Mouse (Mus musculus): ENCODE measurements around the gene Tmem198.

Gene Tmem198

DNA sequence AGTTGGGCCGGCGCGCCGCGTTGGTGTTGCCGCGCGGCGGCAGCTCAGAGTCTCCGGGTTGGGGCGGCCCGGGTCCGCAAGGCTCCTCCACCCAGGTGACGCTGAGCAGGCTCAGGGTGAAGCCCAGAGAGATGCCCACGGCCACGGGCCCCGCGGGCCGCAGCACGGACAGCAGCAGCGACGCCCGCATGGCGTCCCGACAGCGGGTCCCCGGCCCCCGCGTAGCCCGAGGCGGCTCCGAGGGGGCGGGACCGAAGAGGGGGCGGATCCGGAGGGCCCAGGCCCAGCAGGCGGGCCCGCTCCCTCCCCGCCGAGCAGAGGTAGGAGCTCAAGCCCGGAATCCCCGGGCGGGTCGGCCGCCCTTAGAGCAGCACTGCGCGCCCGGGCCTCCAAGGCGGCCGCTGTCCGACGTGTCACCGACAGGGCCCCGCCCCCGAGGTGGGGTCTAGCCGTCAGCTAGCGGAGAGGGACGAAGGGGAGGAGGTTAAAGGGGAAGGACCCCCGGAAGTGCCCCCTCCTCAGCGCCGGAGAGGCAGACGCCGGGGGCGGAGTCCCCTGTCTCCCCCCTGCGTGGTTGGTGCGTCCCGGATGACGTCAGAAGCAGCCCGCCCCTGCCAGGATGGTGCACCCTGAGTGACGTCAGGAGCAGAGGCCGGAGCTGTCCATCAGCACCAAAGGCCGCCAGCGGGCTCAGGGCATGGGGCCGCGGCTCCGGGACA, at the start of gene Tmem198, which contains the start of gene Chpf:
Gene Tmem198, plus strand, starts transcription at position 617 of the 719 bp plus-strand sequence.
Gene Chpf, minus strand, starts transcription at position 392 of the 719 bp plus-strand sequence.
- peak; percentile 97 for DNase-seq

DNA sequence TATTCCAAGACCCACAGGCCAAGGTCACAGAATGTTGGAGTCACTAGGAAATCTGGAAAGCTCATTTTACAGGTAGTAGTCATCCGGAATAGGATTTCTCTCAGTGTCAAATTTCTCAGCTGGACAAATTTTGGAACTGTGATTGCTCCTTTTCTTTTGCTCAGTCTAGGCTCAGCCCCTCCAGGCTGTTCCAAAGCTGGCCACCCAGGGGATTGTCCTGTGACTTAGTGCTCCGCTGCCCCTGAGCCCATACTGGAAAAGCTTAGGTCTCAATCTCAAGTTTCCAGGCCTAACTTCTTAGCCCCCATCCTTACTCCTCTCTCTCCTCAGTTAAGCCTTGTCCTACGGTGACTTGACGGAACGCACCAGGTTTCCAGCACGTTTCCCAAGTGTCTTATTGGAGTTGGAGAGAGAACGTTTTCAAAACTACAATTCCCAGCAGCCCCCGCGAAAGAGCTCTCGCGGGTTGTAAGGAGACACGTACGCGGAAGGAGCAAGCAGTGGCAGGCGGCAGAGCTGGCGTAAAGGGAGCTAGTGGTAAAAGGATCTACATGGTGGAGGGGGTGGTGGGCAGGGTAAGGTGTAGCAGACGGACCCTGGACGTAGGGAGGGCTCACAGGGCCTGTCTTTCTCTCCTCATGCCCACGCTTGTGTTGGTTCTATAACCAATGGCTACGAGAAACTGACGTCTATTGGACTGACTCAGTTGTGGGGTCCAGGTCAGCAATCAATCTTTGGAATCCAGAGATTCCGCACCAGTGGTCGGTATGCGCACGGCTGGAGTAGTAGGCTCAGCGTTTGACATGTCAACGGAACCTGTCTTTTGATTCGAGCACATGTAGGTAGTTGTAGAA, 43.6 kb upstream of the Tmem198 start, which contains the start of gene Gmppa:
Gene Gmppa, plus strand, starts transcription at position 456 of the 854 bp plus-strand sequence.
- DNase-seq: peak; percentile 66 to 72

- no peak for DNase-seq
Measured at GRCm38 (mm10) chr1:75438782-75439181, 40.5 kb upstream of the Tmem198 start.

DNA sequence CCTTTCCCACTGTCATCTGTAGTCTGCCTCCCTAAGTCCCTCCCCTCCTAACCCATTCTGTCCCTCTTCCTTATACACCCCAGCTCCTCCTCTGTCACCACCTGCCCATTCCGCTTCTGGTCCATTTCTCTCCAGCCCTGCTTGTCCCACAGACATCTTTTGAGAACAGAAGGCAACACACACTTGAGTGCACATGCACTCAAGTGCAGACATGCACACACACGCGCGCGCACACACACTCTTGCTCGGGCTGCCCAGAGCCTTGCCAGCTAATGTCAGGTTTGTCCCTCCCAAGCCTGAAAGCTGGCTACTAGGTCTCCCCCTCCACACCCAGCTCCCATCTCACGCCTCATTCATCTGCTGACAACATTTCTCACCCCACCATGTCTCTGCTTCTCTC, 38.7 kb upstream of the Tmem198 start:
- DNase-seq: no peak

GRCm38 (mm10) chr1:75441471-75441996, 37.8 kb upstream of the Tmem198 start:
- no peak for DNase-seq

- no peak for DNase-seq
Measured at GRCm38 (mm10) chr1:75442171-75442570, 37.2 kb upstream of the Tmem198 start.

GRCm38 (mm10) chr1:75442811-75443210, 36.5 kb upstream of the Tmem198 start:
- no peak for DNase-seq

GRCm38 (mm10) chr1:75443247-75444024, 35.9 kb upstream of the Tmem198 start:
- no peak for DNase-seq

DNA sequence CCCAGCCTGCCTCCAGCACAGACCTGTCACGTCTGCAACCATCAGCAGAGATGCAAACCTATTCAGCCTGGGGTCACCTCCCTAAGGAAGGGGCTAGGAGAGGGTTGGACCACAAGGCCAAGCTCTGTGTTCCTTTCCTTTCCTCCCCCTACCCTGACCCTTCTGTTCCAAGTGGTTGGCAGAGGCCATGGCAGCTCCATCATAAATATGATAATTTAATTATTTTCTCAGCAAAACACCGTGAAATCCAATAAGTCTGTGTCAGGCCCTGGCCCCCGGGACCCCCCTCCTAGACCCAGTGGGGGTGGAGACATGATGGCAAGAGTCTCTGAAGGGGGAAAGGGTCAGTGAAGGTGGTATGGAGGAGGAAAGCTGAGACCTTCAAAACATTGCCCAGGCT, 35.1 kb upstream of the Tmem198 start:
- no peak for DNase-seq

DNA sequence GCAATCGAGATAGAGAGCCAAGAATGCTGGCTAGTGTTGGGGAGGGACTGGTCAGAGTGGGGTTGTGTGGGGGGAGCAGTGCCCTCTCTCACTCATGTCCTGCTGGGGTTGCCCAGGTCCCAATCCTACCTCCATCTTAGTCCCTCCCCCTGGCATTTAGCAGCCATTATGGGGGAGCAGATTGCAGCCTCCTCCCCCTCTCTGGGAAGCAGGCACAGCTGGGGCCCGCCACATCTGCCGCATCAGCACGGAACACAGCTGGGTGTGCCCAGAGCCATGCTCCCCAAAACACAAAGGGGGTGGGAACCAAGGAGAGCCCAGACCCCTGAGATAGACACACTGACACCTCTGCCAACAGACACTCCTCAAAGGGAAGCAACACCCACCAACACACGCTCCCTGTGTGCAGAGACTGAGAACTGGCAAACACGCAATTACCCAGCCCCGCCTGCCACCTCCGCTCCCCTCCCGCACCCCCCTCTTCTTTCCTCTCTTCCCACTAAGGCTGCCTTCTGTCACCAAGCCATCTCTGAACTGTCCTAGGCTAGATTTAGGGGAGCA, 34.1 kb upstream of the Tmem198 start:
- no peak for DNase-seq

- DNase-seq: peak; percentile 50 to 52
Measured at GRCm38 (mm10) chr1:75445751-75446611, 33.4 kb upstream of the Tmem198 start.

DNA sequence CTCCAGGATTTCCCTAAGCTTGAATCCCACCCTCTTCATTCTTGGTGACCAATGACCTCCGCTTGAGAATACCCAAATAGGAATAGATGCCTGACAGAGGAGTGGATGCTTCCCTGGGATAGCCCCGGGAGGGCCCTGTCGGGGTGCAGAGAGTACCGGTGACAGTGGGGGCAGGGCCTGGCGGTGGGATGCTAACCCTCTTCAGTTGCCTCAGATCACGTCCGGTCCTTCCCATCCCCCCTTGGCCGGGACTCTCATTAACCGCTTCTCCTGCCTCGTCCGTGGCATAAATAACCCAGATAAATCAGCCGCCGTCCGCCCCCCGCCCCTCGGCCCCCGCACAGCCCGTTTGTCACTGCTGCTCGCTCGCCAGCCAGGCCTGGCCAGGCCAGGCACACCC, 32.7 kb upstream of the Tmem198 start:
- DNase-seq: no peak

GRCm38 (mm10) chr1:75447265-75448051, 31.9 kb upstream of the Tmem198 start:
- DNase-seq: no peak

- DNase-seq: no peak
Measured at GRCm38 (mm10) chr1:75448052-75448431, 31.3 kb upstream of the Tmem198 start.

GRCm38 (mm10) chr1:75448937-75449336, 30.4 kb upstream of the Tmem198 start:
- no peak for DNase-seq

DNA sequence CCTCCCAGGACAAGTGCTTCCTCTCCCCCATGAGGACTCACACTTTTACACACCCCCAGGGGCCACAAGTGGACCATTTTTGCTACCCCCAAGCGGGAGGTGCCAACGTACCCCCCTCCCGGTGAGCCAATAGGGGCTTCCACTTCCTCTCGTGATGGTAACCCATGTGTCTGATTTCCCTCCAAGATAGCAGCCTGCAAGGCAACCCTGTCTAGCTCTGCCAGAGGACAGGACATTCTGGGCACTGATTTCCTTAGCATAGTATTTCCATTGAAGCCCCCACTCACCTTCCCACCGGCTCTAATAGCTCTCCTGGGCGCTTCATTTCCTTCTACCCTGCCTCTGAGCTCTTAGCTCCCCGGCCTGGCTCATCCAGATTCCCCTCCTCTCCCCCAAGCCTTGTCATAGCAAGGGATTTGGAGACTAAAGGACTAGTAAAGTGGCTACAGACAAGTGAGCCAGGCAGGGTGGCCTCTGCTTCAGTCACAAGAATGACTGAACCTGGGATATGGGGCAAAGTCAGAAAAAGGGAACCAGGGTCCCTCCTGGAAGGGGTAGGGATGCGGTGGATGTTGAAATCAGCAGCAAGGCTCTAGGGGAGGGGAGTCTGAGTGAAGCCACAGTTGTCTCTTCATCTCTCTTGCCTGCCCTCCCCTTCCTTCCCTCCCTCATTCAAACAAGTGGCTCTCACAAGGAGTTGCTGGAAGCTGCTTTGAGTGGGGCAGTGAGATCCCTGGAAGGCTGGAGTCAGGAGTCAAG, 29.8 kb upstream of the Tmem198 start:
- DNase-seq: no peak

DNA sequence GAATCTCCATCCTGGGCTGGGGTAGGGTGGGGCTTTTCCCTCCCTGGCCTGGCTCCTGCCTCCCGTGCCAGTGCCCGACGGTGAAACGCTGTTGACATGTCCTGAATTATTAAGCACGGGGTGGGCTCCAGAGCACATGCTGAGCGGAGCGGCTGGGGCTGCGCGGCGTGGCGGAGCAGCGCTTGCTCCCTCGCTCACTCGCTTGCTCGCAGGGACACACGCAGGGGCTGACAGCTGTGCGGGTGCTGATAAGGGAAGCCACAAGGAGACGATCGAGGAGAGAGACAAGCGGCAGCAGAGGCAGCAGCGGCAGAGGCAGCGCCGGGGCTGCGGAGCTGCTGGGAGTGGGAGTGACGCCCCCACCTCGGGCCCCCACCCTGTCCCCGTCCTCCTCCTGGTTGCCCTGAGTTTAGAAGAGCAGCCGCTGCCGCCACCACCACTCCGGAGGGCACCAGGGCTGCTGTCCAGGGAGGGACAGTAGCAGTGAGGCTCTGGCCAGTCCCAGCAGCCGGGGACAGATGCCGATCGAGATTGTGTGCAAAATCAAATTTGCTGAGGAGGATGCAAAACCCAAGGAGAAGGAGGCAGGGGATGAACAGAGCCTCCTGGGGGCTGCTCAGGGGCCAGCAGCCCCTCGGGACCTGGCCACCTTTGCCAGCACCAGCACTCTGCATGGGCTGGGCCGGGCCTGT, 28.9 kb upstream of the Tmem198 start, which contains the start of gene Asic4:
Gene Asic4, plus strand, starts transcription at position 123 of the 692 bp plus-strand sequence.
- DNase-seq: no peak

DNA sequence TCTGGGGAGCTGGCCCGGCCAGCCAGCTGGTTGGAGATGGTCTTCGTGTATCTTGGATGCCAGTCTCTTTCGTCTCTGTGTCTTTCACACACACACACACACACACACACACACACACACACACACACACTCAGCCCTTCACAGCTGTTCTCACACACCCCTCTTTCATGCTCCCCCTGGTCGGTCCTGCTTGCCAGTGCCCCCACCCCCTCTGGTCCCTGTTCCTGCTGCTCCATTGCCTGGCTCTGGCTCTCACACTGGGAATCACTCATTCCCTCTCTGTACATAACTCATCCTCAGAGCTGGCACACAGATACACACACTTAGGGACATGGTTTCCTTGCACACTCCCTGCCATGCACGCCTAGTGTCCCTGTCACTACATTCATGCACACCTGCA, 27.4 kb upstream of the Tmem198 start:
- DNase-seq: no peak

- no peak for DNase-seq
Measured at GRCm38 (mm10) chr1:75455433-75455832, 23.9 kb upstream of the Tmem198 start.
